Mouse (Mus musculus) ES-Bruce4 (cell line): ENCODE data around the gene Ubac2. TPM values are rescaled to one million over a fixed set of nuclear protein-coding genes. Genes with fewer than 3 reads are reported as not detected.

Experiments used
- H3K27ac ChIP-seq: 2 replicates; pipeline ENCODE4 v1.5.1; 2012; ENCODE audit warnings: low read length, inconsistent platforms; ENCODE audit not compliant: insufficient read depth
- H3K27me3 ChIP-seq: 2 replicates; pipeline ENCODE4 v1.6.1; 2012; ENCODE audit warnings: mild to moderate bottlenecking, low read length, inconsistent platforms; ENCODE audit not compliant: control insufficient read depth, poor library complexity, insufficient read depth, severe bottlenecking
- H3K36me3 ChIP-seq: 2 replicates; pipeline ENCODE4 v1.6.1; 2012; ENCODE audit warnings: inconsistent platforms, mild to moderate bottlenecking, low read length, moderate library complexity; ENCODE audit not compliant: control insufficient read depth, poor library complexity, insufficient read depth, severe bottlenecking
- H3K4me1 ChIP-seq: one replicate; pipeline ENCODE4 v1.8.1; 2011; ENCODE audit warnings: low read length; ENCODE audit not compliant: control insufficient read depth, insufficient read depth
- H3K4me3 ChIP-seq: 2 replicates; pipeline ENCODE4 v1.5.1; 2011; ENCODE audit warnings: low read depth, mild to moderate bottlenecking, low read length
- H3K9ac ChIP-seq: 2 replicates; pipeline ENCODE4 v1.6.1; 2012; ENCODE audit warnings: low read depth, mild to moderate bottlenecking, inconsistent platforms; ENCODE audit not compliant: poor library complexity, severe bottlenecking
- H3K9me3 ChIP-seq: replicated peaks from 2 replicates; pipeline ENCODE4 v1.6.1; 2012; ENCODE audit warnings: mild to moderate bottlenecking, low read length, inconsistent platforms; ENCODE audit not compliant: control insufficient read depth, poor library complexity, insufficient read depth, severe bottlenecking
- CTCF ChIP-seq: IDR thresholded peaks from one replicate; pipeline ENCODE4 v1.8.1; 2011; ENCODE audit warnings: low read depth, low read length
- EP300 ChIP-seq: IDR thresholded peaks from 2 replicates; pipeline ENCODE4 v1.6.1; 2011; ENCODE audit warnings: low read depth, low read length; ENCODE audit not compliant: insufficient read depth
- POLR2A ChIP-seq: IDR thresholded peaks from one replicate; pipeline ENCODE4 v1.8.1; 2011; ENCODE audit warnings: low read length; ENCODE audit not compliant: insufficient read depth
- polyA plus RNA-seq: library from polyadenylated mRNA; stranded (reverse); fragments of >200 nt; gene quantifications from 2 replicates; pipeline ENCODE4 v1.2.4, GENCODE M21; 2011; ENCODE audit warnings: low read depth; ENCODE audit not compliant: missing spikeins, insufficient read depth, insufficient read length

The Ubac2 gene
- polyA plus RNA-seq, 1 experiment = 42.2 TPM

GRCm38 (mm10) chr14:122010301-122010700 is 131.9 kb downstream of the Ubac2 start:
- no peaks in the 10 kb centered on the region for H3K4me1 ChIP-seq

DNA sequence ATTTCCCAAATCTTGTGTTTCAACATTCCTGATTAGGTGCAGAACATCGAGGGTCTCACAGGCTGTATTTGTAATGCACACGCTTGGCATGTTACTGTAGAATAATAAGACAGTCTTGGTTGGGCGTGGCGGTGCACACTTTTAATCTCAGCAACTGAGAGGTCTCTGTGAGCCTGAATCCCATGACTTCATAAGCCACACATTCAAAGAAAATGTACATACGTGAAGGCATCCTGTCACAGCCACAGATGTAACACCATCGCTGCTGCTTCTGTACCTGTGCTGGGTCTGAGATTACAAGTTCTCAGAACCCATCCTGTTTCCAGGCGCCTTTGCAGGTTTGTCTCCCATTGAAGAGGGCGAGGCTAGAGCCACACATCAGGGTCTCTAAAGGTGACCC is 133.3 kb downstream of the Ubac2 start:
- H3K27ac ChIP-seq = no peak overlapping the region
- H3K4me3 ChIP-seq = no peak overlapping the region
- no peaks in the 10 kb centered on the region for H3K9me3 ChIP-seq
- TF ChIP-seq EP300 (no peak), CTCF (no peak), POLR2A (no peak)
- H3K9ac ChIP-seq = no peak overlapping the region
- H3K27me3 ChIP-seq = no peaks in the 10 kb centered on the region
- H3K4me1 ChIP-seq = no peaks in the 10 kb centered on the region
- no peaks in the 10 kb centered on the region for H3K36me3 ChIP-seq

More at GRCm38 (mm10) chr14:122010301-122010700, 131.9 kb downstream of the Ubac2 start:
- Histone ChIP-seq H3K27me3 (no peaks in the 10 kb centered on the region), H3K36me3 (no peaks in the 10 kb centered on the region), H3K27ac (no peak overlapping the region), H3K4me3 (no peak overlapping the region), H3K9me3 (no peaks in the 10 kb centered on the region), H3K9ac (no peak overlapping the region)
- TF ChIP-seq CTCF (no peak), EP300 (no peak), POLR2A (no peak)

DNA sequence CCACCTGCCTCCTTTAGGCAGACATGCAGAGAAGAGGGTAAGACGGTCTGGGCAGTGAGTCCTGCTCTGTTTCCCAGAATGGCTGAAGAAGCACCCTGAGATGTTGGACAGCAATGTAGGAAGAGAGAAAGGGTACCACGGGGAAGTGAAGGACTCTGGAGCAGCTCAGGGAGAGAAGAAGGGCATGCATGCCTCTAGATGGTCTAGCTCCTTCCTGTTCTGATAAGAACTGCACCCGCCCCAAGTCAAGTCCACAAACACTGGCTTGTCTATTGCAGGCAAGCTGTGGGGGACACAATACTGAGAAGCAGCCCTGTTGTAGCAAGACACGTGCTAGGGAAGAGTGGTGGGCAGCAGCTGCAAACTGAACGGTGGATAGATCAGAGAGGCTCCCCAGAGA is 133.8 kb downstream of the Ubac2 start:
- Histone ChIP-seq H3K27ac (no peak overlapping the region), H3K9me3 (no peaks in the 10 kb centered on the region), H3K36me3 (no peaks in the 10 kb centered on the region), H3K27me3 (no peaks in the 10 kb centered on the region), H3K4me3 (no peak overlapping the region), H3K4me1 (no peaks in the 10 kb centered on the region), H3K9ac (no peak overlapping the region)
- TF ChIP-seq EP300 (no peak), CTCF (no peak)

DNA sequence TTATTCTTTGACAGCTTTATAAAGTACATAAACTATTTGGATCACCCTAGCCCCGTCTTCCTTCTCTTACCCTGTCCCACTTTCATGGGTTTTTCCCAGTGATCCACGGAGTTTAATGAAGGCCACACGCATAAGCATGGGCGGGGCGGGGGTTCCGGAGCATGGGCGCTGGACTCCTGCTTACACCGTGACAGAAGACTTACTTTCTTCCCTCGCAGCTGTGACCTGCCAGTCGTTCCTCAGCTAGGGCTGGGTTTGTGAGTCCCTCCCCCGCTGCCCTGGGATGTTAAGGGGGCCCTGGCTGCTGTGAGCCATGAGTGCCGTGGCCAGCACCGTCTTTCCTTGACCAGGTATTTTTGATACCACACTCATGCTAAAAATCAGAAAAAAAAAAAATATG is 134.4 kb downstream of the Ubac2 start:
- no peak overlapping the region for H3K9ac ChIP-seq
- H3K27ac ChIP-seq = no peak overlapping the region
- no peaks in the 10 kb centered on the region for H3K9me3 ChIP-seq
- no peaks in the 10 kb centered on the region for H3K27me3 ChIP-seq
- no peak for TF ChIP-seq CTCF
- TF ChIP-seq POLR2A = no peak
- TF ChIP-seq EP300 = no peak
- H3K4me3 ChIP-seq = no peak overlapping the region
- no peaks in the 10 kb centered on the region for H3K36me3 ChIP-seq
- H3K4me1 ChIP-seq = no peaks in the 10 kb centered on the region

- Histone ChIP-seq H3K9me3 (no peaks in the 10 kb centered on the region), H3K9ac (no peak overlapping the region), H3K4me1 (no peaks in the 10 kb centered on the region), H3K27ac (no peak overlapping the region), H3K4me3 (no peak overlapping the region), H3K36me3 (no peaks in the 10 kb centered on the region), H3K27me3 (no peaks in the 10 kb centered on the region)
- TF ChIP-seq POLR2A = no peak
- no peak for TF ChIP-seq CTCF
- no peak for TF ChIP-seq EP300
Observed at GRCm38 (mm10) chr14:122013417-122013951, 135.1 kb downstream of the Ubac2 start.

GRCm38 (mm10) chr14:122017958-122018357 is 139.5 kb downstream of the Ubac2 start:
- no peak overlapping the region for H3K4me3 ChIP-seq
- H3K27me3 ChIP-seq = no peaks in the 10 kb centered on the region
- no peak overlapping the region for H3K27ac ChIP-seq
- no peaks in the 10 kb centered on the region for H3K4me1 ChIP-seq
- no peaks in the 10 kb centered on the region for H3K9me3 ChIP-seq
- TF ChIP-seq POLR2A = no peak
- no peak for TF ChIP-seq CTCF
- no peak for TF ChIP-seq EP300
- H3K9ac ChIP-seq = no peak overlapping the region
- H3K36me3 ChIP-seq = no peaks in the 10 kb centered on the region
